Mouse (Mus musculus) erythroid progenitor cell, adult 5-6 weeks (primary cell): ENCODE results near the gene Aaed1. TPM values are rescaled to one million over a fixed set of nuclear protein-coding genes. Genes with fewer than 3 reads are reported as not detected.

Experiments used
- ATAC-seq: replicated peaks from 2 replicates; pipeline ENCODE4 v1.8.0; 2016; ENCODE audit warnings: moderate number of reproducible peaks, mild to moderate bottlenecking, moderate TSS enrichment, inconsistent platforms; ENCODE audit not compliant: poor library complexity, low FRiP score, severe bottlenecking
- total RNA-seq, 2 experiments: library from RNA; stranded (forward) in 1 of 2; stranded (reverse) in 1 of 2; fragments of 150-400 nt in 1 of 2; fragments of 186-747, 209-891 nt in 1 of 2; gene quantifications; 2 replicates each; pipeline versions ENCODE4 v1.2.3 to v1.2.4; 2015 to 2017; ENCODE audit warnings: low replicate concordance in 2 of 2

The Aaed1 gene
- total RNA-seq, 2 experiments from 2014 or later: 4.2 to 10.5 TPM

DNA sequence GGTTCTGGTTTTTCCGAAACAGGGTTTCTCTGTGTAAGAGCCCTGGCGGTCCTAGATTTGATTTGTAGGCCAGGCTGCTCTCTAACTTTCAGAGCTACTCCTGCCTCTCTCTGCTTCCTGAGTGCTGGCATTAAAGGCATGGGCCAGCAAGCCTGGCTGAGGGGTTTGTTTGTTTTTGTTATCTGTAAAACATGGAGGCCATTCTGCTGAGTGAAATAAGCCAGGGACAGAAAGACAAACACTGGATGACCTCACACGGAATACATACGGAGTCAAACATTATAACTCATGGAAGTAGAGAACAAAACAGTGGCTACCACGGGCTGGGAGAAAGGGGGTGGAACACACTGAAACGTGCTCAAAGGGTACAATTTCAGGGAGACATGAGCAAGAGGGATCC, 1.9 kb downstream of the Aaed1 start:
- ATAC-seq: no peak

DNA sequence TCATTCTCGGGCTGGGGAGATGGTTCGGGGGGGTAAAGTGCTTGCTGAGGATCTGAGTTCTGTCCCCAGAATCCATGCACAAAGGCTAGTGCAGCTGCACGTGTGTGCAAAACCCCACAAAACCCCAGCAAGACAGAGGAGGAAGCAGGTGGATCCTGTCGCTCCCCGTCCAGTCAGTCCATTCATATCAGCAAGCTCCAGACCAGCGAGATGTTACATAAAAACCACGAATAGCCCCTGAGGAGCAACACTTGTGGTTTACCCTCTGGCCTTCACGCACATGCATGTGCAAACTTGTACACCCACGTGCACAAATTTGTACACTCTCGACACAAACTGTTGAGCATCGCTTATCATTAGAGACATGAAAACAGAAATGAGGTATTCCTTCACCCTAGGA, 2.7 kb downstream of the Aaed1 start:
- ATAC-seq: no peak

DNA sequence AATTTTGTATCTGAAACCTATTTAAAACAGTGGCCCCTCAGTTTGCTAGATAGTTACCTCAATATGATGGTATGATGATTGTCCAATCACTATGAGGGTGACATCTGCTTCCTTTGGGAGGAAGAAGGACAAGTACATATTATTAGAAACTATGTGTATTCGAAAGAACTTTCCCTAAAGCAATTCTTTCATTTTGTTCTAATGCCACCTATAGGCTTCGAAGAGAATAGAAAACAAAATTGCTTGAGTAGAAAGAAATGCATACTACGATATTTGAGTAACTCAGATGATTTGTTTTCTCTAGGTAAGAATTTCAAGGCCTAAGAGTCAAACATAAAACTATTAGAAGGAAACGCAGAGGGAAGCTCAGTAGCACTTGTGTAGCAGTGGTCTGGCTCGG, 3.5 kb downstream of the Aaed1 start:
- no peak for ATAC-seq

DNA sequence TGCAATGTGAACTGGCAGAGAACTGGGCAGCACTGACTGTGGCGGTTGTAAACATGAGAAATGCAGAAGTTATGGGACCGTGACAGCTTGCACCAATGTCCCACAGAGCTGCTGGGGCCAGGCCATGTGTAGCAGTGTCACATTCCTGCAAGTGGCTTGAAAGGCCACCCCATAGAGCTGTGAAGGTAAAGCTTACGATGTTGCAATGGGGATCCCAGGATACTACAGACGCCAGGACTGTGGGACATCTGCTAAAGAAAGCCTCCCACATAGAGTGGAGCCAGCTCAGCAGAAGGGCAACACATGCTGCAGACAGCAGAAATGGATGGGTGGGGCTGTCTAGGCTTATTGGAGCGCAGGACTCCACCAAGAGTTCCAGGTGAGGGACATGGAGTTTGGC, 5.0 kb downstream of the Aaed1 start:
- ATAC-seq: no peak

GRCm38 (mm10) chr13:64306078-64306477, 6.4 kb downstream of the Aaed1 start:
- 0 out of 2 replicates have a peak, but pooled peaks have one; percentile 63 for ATAC-seq

DNA sequence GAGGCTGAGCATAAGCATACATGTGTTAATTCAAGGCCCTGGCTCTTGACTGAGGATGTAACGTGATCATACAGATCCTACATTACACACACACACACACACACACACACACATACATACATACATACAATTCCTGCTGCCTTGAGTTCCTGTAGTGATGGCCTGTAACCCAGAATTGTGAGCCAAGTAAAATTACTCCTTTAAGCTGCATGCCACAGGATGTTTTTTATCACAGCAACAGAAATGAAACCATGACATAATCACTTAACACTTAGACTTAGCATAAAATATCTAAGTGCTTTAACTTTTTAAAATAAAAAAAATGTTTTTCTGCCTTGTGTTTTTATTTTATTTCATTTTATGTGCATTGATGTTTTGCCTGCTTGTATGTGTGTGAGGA, 13.4 kb downstream of the Aaed1 start:
- no peak for ATAC-seq

GRCm38 (mm10) chr13:64286791-64287190, 25.7 kb downstream of the Aaed1 start:
- ATAC-seq: no peak

- no peak for ATAC-seq
Observed at GRCm38 (mm10) chr13:64286321-64286720, 26.2 kb downstream of the Aaed1 start.

- ATAC-seq: no peak
Observed at GRCm38 (mm10) chr13:64284676-64285075, 27.8 kb downstream of the Aaed1 start.

DNA sequence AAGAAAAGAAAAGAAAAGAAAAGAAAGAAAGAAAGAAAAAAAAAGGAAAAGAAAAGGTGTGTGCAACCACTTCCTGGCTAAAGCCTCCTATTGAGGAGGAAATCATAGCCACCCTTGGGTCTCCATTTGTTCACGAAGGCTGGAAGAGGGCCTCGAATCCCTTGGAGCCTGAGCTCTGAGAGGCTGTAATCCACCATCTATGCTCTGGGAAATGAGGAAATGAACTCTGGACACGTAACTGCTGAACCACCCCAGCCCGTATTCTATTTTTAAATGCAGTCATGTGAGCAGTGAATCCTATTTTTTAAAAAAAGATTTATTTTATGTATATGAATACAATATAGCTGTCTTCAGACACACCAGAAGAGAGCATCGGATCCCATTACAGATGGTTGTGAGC, 31.6 kb downstream of the Aaed1 start:
- no peak for ATAC-seq

GRCm38 (mm10) chr13:64275754-64276127, 36.8 kb downstream of the Aaed1 start:
- ATAC-seq: no peak

- ATAC-seq: no peak
Observed at GRCm38 (mm10) chr13:64274879-64275753, 37.4 kb downstream of the Aaed1 start, which contains the start of gene Cdc14b. Cdc14b (minus strand) TSS chr13:64275290.

GRCm38 (mm10) chr13:64273891-64274844, 38.3 kb downstream of the Aaed1 start:
- ATAC-seq: no peak

GRCm38 (mm10) chr13:64273352-64273751, 39.2 kb downstream of the Aaed1 start:
- no peak for ATAC-seq

DNA sequence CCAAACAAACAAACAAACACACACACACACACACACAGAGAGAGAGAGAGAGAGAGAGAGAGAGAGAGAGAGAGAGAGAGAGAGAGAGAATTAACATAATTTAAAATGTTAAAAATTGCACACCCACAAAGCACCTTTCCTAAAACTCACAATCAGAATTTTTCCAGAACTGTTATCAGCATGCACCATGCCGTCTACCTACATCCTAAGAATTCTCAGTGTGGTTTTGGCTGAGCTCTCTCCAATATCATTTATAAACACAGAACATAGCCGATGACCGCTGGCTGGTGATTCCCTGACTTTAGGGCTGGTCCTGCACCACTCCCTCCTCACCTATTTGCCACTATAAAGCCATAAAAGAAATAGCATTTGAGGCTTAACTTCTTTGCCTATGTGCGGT, 44.1 kb downstream of the Aaed1 start:
- ATAC-seq: no peak

GRCm38 (mm10) chr13:64267151-64267550, 45.4 kb downstream of the Aaed1 start:
- ATAC-seq: no peak

DNA sequence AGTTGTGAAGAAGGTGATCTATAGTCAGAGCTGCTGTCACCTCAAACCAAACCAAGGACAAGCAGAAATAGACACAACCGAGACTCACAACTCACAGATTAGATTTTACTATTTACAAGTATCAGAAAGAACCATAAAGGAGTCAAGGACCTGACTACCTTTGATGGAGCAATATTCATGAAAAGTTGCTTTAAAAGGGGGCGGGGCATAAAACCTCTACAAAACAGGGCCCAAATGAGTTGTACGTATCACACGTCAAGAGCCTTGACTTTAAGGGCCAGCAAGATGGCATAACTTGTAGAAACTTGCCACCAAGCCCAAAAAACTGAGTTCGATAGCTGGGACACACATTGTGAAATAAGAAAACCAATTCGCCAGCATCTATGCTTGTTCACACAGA, 47.9 kb downstream of the Aaed1 start:
- ATAC-seq: no peak

GRCm38 (mm10) chr13:64259903-64260302, 52.6 kb downstream of the Aaed1 start:
- no peak for ATAC-seq

DNA sequence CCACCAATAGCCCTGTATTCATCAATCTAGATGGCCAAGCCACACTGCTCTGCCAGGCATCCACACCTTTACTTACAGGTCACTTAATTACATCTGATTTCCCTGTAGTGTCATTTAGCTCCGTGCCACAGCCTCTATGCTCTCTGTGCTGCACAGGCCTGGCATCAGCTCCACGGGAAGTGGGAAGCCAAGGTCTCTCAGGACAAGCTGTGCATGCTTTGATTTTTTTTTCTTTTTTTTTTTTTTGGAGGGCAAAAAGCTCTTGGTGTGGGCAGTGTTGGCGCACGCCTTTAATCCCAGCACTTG, 54.0 kb downstream of the Aaed1 start:
- no peak for ATAC-seq

DNA sequence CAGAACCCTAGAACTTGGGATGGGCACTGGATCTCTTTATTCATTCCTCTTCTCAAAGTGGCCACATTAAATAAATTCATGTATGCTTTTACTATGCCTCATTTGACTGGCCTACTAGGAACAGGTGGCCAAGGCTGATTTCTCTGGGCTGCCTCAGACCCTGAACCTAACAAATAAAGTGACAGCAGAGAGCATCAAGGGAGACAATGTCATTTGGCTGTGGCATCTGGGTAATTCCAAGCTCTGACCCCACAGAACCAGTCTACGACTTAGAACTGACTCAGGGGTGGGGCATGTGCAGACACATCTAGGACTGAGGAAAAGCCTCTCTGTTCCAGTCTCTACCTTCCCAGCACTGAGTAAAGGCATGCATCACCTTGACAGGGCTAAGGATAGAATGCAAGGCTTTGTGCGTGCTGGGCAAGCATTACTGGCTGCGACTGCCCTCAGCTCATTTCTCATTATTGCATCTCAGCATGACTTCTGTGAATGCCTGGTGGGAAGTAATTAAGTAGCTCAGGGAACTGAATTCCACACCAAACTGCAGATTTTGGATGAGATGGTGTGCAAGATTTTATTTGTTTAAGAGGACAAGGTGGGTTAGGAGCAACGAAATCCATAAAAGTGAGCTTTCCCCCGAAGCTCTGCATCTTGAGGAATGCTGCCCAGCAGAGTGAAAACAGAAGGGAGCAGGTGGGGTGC, 54.5 kb downstream of the Aaed1 start:
- no peak for ATAC-seq
